Mouse (Mus musculus) liver, embryonic 14.5 days (tissue): ENCODE data around the gene Ppm1l. TPM values are rescaled to one million over a fixed set of nuclear protein-coding genes. Genes with fewer than 3 reads are reported as not detected.

Source experiments
- ATAC-seq: fragments of 200-750 bp; cut with Nextera tagmentation; 2 replicates; pipeline ENCODE4 v1.8.0; 2017; ENCODE audit warnings: moderate number of reproducible peaks, mild to moderate bottlenecking, moderate library complexity; ENCODE audit not compliant: insufficient read depth
- DNase-seq, 3 experiments: peaks; one replicate each; pipeline ENCODE4 v3.0.0-alpha.2; 2012 to 2013; ENCODE audit warnings: low read depth in 3 of 3, low spot score in 3 of 3
- H3K27ac ChIP-seq: fragments of 300-500 bp; sonication (generic); 2 replicates; pipeline ENCODE4 v1.5.1; 2014; ENCODE audit warnings: moderate library complexity, mild to moderate bottlenecking, control low read depth, inconsistent platforms
- H3K27me3 ChIP-seq: fragments of 300-500 bp; sonication (generic); 2 replicates; pipeline ENCODE4 v1.6.1; 2014; ENCODE audit warnings: mild to moderate bottlenecking, low read length, moderate library complexity; ENCODE audit not compliant: control insufficient read depth, insufficient read depth
- H3K36me3 ChIP-seq: fragments of 300-500 bp; sonication (generic); replicated peaks from 2 replicates; pipeline ENCODE4 v1.6.1; 2014; ENCODE audit warnings: low read depth; ENCODE audit not compliant: control insufficient read depth, insufficient read depth
- H3K4me1 ChIP-seq, 2 experiments: fragments of 200-500 bp in 1 of 2; fragments of 300-500 bp in 1 of 2; sonication (generic) in 1 of 2; replicated peaks; 2 replicates each; pipeline ENCODE4 v1.6.1; 2012 to 2014; ENCODE audit warnings: antibody characterized with exemption in 1 of 2, inconsistent platforms in 1 of 2, low read length in 1 of 2; ENCODE audit not compliant: control insufficient read depth in 2 of 2, insufficient read depth in 2 of 2
- H3K4me2 ChIP-seq: fragments of 300-500 bp; sonication (generic); 2 replicates; pipeline ENCODE4 v1.6.1; 2014; ENCODE audit warnings: low read depth, mild to moderate bottlenecking, control low read depth, moderate library complexity
- H3K4me3 ChIP-seq, 2 experiments: fragments of 200-500 bp in 1 of 2; fragments of 300-500 bp in 1 of 2; sonication (generic) in 1 of 2; 2 replicates each; pipeline ENCODE4 v1.5.1; 2012 to 2014; ENCODE audit warnings: low read depth in 2 of 2, low read length in 2 of 2, mild to moderate bottlenecking in 2 of 2, control low read depth in 1 of 2, inconsistent platforms in 1 of 2, moderate library complexity in 1 of 2; ENCODE audit not compliant: insufficient read depth in 1 of 2
- H3K9ac ChIP-seq: fragments of 300-500 bp; sonication (generic); replicated peaks from 2 replicates; pipeline ENCODE4 v1.6.1; 2014; ENCODE audit warnings: mild to moderate bottlenecking, control low read depth, moderate library complexity
- H3K9me3 ChIP-seq: fragments of 300-500 bp; sonication (generic); 2 replicates; pipeline ENCODE4 v1.6.1; 2016; ENCODE audit warnings: low read length, mixed read lengths; ENCODE audit not compliant: control insufficient read depth
- CTCF ChIP-seq: IDR thresholded peaks from 2 replicates; pipeline ENCODE4 v1.5.1; 2016; ENCODE audit warnings: antibody characterized with exemption, low read depth, control low read depth
- EP300 ChIP-seq: IDR thresholded peaks from 2 replicates; pipeline ENCODE4 v1.6.1; 2016; ENCODE audit warnings: antibody characterized with exemption, low read depth
- WGBS: fragments of 180-500 bp; shearing (Covaris S2); extraction: QIAGEN DNeasy Blood & Tissue Kit; methylation state at CpG from one replicate; pipeline ENCODE4 v1.1.7; 2014; ENCODE audit not compliant: insufficient replicate concordance; 5-methylcytosine and 5-hydroxymethylcytosine counted together
- polyA plus RNA-seq, 2 experiments: library from polyadenylated mRNA; depleted of rRNA in 1 of 2; stranded (reverse) in 1 of 2; unstranded in 1 of 2; fragments of >200 nt; fragmentation: Nextera tagmentation in 1 of 2; extraction: Ambion mirVana in 1 of 2; gene quantifications; 2 replicates each; pipeline versions ENCODE4 v1.2.1 to v1.2.3; 2012 to 2014

Gene Ppm1l
- polyA plus RNA-seq, 2 experiments, result 2.4 to 3.7 TPM

GRCm38 (mm10) chr3:69282406-69282805, 34.3 kb upstream of the Ppm1l start:
- no peaks in the 10 kb centered on the region for H3K9me3 ChIP-seq
- ATAC-seq (no peak), DNase-seq (peak; percentile 0 to 16 (median 4))
- H3K4me1 ChIP-seq, result no peaks in the 10 kb centered on the region
- 59% methylated on average over 9 of the region's 9 CpGs for WGBS
- H3K4me3 ChIP-seq, result no peak overlapping the region
- no peak overlapping the region for H3K4me2 ChIP-seq
- no peaks in the 10 kb centered on the region for H3K36me3 ChIP-seq
- no peaks in the 10 kb centered on the region for H3K27me3 ChIP-seq
- no peak overlapping the region for H3K27ac ChIP-seq
- TF ChIP-seq EP300 (no peak), CTCF (no peak)
- no peak overlapping the region for H3K9ac ChIP-seq

GRCm38 (mm10) chr3:69283085-69283847, 33.4 kb upstream of the Ppm1l start:
- Histone ChIP-seq H3K27ac (no peak overlapping the region), H3K36me3 (no peaks in the 10 kb centered on the region), H3K9ac (no peak overlapping the region), H3K4me3 (no peak overlapping the region), H3K9me3 (no peaks in the 10 kb centered on the region), H3K4me2 (no peak overlapping the region), H3K4me1 (no peaks in the 10 kb centered on the region), H3K27me3 (no peaks in the 10 kb centered on the region)
- ATAC-seq, result no peak
- WGBS, result 63% methylated on average over 7 of the region's 7 CpGs
- TF ChIP-seq EP300, result no peak
- TF ChIP-seq CTCF, result no peak
- DNase-seq, result no peak

- 71% methylated on average over 14 of the region's 14 CpGs for WGBS
- ATAC-seq (no peak), DNase-seq (no peak)
- TF ChIP-seq CTCF, result no peak
- no peaks in the 10 kb centered on the region for H3K27me3 ChIP-seq
- no peak overlapping the region for H3K4me3 ChIP-seq
- H3K9ac ChIP-seq, result no peak overlapping the region
- no peaks in the 10 kb centered on the region for H3K36me3 ChIP-seq
- no peak overlapping the region for H3K4me2 ChIP-seq
- no peak overlapping the region for H3K27ac ChIP-seq
- H3K4me1 ChIP-seq, result no peaks in the 10 kb centered on the region
- H3K9me3 ChIP-seq, result no peaks in the 10 kb centered on the region
These were observed 26.8 kb upstream of the Ppm1l start for GRCm38 (mm10) chr3:69289833-69290232.

- H3K27me3 ChIP-seq, result no peaks in the 10 kb centered on the region
- no peak overlapping the region for H3K4me3 ChIP-seq
- no peak for DNase-seq
- WGBS, result 65% methylated on average over 7 of the region's 7 CpGs
- H3K9ac ChIP-seq, result no peak overlapping the region
- H3K4me1 ChIP-seq, result no peaks in the 10 kb centered on the region
- no peaks in the 10 kb centered on the region for H3K36me3 ChIP-seq
- H3K4me2 ChIP-seq, result no peak overlapping the region
- ATAC-seq, result no peak
- TF ChIP-seq CTCF, result no peak
- no peak for TF ChIP-seq EP300
- no peak overlapping the region for H3K27ac ChIP-seq
- H3K9me3 ChIP-seq, result no peaks in the 10 kb centered on the region
These were observed 26.4 kb upstream of the Ppm1l start for GRCm38 (mm10) chr3:69290294-69290693.

GRCm38 (mm10) chr3:69290844-69291243, 25.8 kb upstream of the Ppm1l start:
- ATAC-seq (no peak), DNase-seq (no peak)
- no peak overlapping the region for H3K4me2 ChIP-seq
- H3K4me1 ChIP-seq, result no peaks in the 10 kb centered on the region
- no peak overlapping the region for H3K9ac ChIP-seq
- TF ChIP-seq CTCF, result no peak
- TF ChIP-seq EP300, result no peak
- H3K36me3 ChIP-seq, result no peaks in the 10 kb centered on the region
- no peak overlapping the region for H3K27ac ChIP-seq
- no peak overlapping the region for H3K4me3 ChIP-seq
- WGBS, result 67% methylated on average over 3 of the region's 3 CpGs
- no peaks in the 10 kb centered on the region for H3K9me3 ChIP-seq
- H3K27me3 ChIP-seq, result no peaks in the 10 kb centered on the region
